Mouse (Mus musculus) hindbrain, embryonic 11.5 days (tissue): Measurements from ENCODE around the gene Gm826. TPM values are rescaled to one million over a fixed set of nuclear protein-coding genes. Genes with fewer than 3 reads are reported as not detected.

Source experiments
- ATAC-seq: fragments of 200-750 bp; cut with Nextera tagmentation; 2 replicates; pipeline ENCODE4 v1.8.0; 2017; ENCODE audit warnings: mild to moderate bottlenecking, moderate TSS enrichment, moderate library complexity; ENCODE audit not compliant: low FRiP score
- DNase-seq: peaks from one replicate; pipeline ENCODE4 v3.0.0-alpha.2; 2015; ENCODE audit warnings: low spot score
- H3K27ac ChIP-seq: fragments of 300-500 bp; sonication (generic); 2 replicates; pipeline ENCODE4 v1.5.1; 2014; ENCODE audit warnings: mild to moderate bottlenecking, low read depth, low read length
- H3K27me3 ChIP-seq: fragments of 300-500 bp; sonication (generic); 2 replicates; pipeline ENCODE4 v1.6.1; 2014; ENCODE audit warnings: mild to moderate bottlenecking, low read length, moderate library complexity, mixed read lengths; ENCODE audit not compliant: control insufficient read depth, insufficient read depth
- H3K36me3 ChIP-seq: fragments of 300-500 bp; sonication (generic); 2 replicates; pipeline ENCODE4 v1.6.1; 2014; ENCODE audit warnings: mild to moderate bottlenecking, low read length, moderate library complexity, mixed read lengths; ENCODE audit not compliant: control insufficient read depth, insufficient read depth
- H3K4me1 ChIP-seq: fragments of 300-500 bp; sonication (generic); replicated peaks from 2 replicates; pipeline ENCODE4 v1.6.1; 2014; ENCODE audit warnings: low read length, mixed read lengths; ENCODE audit not compliant: control insufficient read depth, insufficient read depth
- H3K4me2 ChIP-seq: fragments of 300-500 bp; sonication (generic); replicated peaks from 2 replicates; pipeline ENCODE4 v1.6.1; 2014; ENCODE audit warnings: mild to moderate bottlenecking, low read depth, low read length
- H3K4me3 ChIP-seq: fragments of 300-500 bp; sonication (generic); 2 replicates; pipeline ENCODE4 v1.5.1; 2014; ENCODE audit warnings: low read depth, low read length
- H3K9ac ChIP-seq: fragments of 300-500 bp; sonication (generic); 2 replicates; pipeline ENCODE4 v1.6.1; 2014; ENCODE audit warnings: low read depth, low read length
- H3K9me3 ChIP-seq: fragments of 300-500 bp; sonication (generic); 2 replicates; pipeline ENCODE4 v1.6.1; 2016; ENCODE audit warnings: low read length; ENCODE audit not compliant: control insufficient read depth
- WGBS: fragments of 180-500 bp; shearing (Covaris S2); extraction: QIAGEN DNeasy Blood & Tissue Kit; methylation state at CpG from one replicate; pipeline ENCODE4 v1.1.7; 2014; 5-methylcytosine and 5-hydroxymethylcytosine counted together
- polyA plus RNA-seq: library from polyadenylated mRNA; unstranded; fragments of >200 nt; fragmentation: Nextera tagmentation; extraction: Ambion mirVana; gene quantifications from 2 replicates; pipeline ENCODE4 v1.2.1, GENCODE M21; 2014

Gm826 gene
- polyA plus RNA-seq, 1 experiment from 2014 or later: 0.45 TPM

GRCm38 (mm10) chr2:160267828-160268453 lies 66.0 kb downstream of the Gm826 start:
- no peak overlapping the region for H3K4me2 ChIP-seq
- 91% methylated on average over 11 of the region's 11 CpGs for WGBS

GRCm38 (mm10) chr2:160263861-160264260 lies 70.1 kb downstream of the Gm826 start:
- Histone ChIP-seq H3K4me2 (no peak overlapping the region), H3K4me3 (no peak overlapping the region), H3K27ac (no peak overlapping the region), H3K36me3 (no peaks in the 10 kb centered on the region), H3K4me1 (no peaks in the 10 kb centered on the region), H3K9me3 (no peaks in the 10 kb centered on the region), H3K9ac (no peak overlapping the region), H3K27me3 (no peaks in the 10 kb centered on the region)
- ATAC-seq: no peak
- 85% methylated on average over 8 of the region's 8 CpGs for WGBS
- DNase-seq: no peak

More at GRCm38 (mm10) chr2:160267828-160268453, 66.0 kb downstream of the Gm826 start:
- no peak overlapping the region for H3K4me3 ChIP-seq
- DNase-seq (no peak), ATAC-seq (no peak)
- no peak overlapping the region for H3K9ac ChIP-seq
- no peaks in the 10 kb centered on the region for H3K4me1 ChIP-seq
- H3K9me3 ChIP-seq: no peaks in the 10 kb centered on the region
- no peak overlapping the region for H3K27ac ChIP-seq
- no peaks in the 10 kb centered on the region for H3K27me3 ChIP-seq
- no peaks in the 10 kb centered on the region for H3K36me3 ChIP-seq

GRCm38 (mm10) chr2:160261538-160261937 lies 72.4 kb downstream of the Gm826 start:
- H3K4me2 ChIP-seq: no peak overlapping the region
- DNase-seq: no peak
- 83% methylated on average over 3 of the region's 3 CpGs for WGBS
- no peak overlapping the region for H3K4me3 ChIP-seq
- no peaks in the 10 kb centered on the region for H3K27me3 ChIP-seq
- no peak for ATAC-seq
- H3K9ac ChIP-seq: no peak overlapping the region
- H3K27ac ChIP-seq: no peak overlapping the region
- no peaks in the 10 kb centered on the region for H3K4me1 ChIP-seq
- H3K36me3 ChIP-seq: no peaks in the 10 kb centered on the region
- H3K9me3 ChIP-seq: no peaks in the 10 kb centered on the region

Other genes starting within 250 kb of the Gm826 start
- gene Mafb, start 32.9 kb upstream of the Gm826 start, polyA plus RNA-seq: 8.9 and 10.4 TPM in 2 replicates